Mouse (Mus musculus) activated CD4-positive, CD25-positive, alpha-beta regulatory T cell (primary cell): ENCODE results near the gene Prl2c3. TPM values are rescaled to one million over a fixed set of nuclear protein-coding genes. Genes with fewer than 3 reads are reported as not detected.

Source experiments
- polyA plus RNA-seq, 2 experiments: library from polyadenylated mRNA; unstranded; fragments of 100-300 nt; shearing (Covaris generic); gene quantifications; one replicate each; pipeline ENCODE4 v1.2.1; 2017

Gene Prl2c3
- polyA plus RNA-seq: not detected

DNA sequence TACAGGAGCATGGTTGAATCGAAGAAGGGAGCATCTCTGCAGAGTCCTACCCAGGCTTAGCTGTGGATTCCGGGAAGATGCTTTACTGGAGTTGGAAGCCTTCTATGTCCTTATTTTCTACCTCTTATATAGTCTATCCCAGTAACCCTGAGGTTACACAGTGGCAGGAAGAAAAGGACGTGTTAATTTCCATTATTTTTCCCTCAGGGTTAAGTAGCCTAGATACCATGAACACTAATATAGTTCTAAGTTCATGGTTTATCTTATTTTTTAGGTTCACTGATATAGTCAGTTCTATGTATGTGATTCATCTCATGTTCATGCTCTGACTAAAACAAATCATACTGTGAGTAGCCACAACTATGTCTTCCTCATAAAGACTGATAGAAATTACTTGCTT is at the start of gene Prl2c3:
Prl2c3 (minus strand) TSS at position 101 of the 400 bp plus-strand sequence.

Other genes starting within 250 kb of the Prl2c3 start
- gene Ero1lb, start 234.2 kb downstream of the Prl2c3 start, polyA plus RNA-seq: 10 to 100 TPM in 1 of 2 experiments, 1 to 10 TPM in 1; 7.4 to 10.2 TPM
- not detected for gene Prl2c2, start 205.3 kb upstream of the Prl2c3 start, polyA plus RNA-seq